Mouse (Mus musculus): ENCODE measurements at regions not wholly inside any gene's neighbourhood (a gene's known extent, or its start where the extent isn't known, plus 50 kb on each side); places are given as distances from the start of the nearest gene placed in this dataset.

DNA sequence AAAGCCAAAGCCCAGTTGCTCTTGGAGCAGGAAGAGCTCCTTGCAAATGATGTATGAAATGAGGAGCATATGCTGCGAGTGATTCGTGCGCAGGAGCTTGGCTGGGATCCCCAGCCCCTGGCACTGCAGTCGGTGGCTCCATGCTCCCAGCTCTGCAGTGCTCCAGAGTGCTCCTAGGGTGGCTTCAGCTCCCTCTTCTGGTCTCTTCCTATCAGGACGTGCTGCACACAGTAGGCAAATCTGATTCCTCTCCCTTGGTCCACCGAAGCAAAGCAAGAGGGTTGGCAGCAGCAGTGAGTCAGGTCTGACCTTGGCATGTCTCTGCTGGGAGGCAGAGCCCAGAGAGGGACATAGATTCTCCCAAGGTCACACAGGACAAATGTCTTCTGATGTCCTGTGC lies 130.3 kb upstream of the Zc3h12a start:
- TF ChIP-seq POLR2A (IDR thresholded peaks at IDR 0.05; ENCODE audit: borderline replicate concordance, extremely low read depth, low read depth, low read length) = no peak
- no peak for TF ChIP-seq CTCF (IDR thresholded peaks at IDR 0.05; ENCODE audit: insufficient read depth, low read length)
